13 mouse cellular contexts compared by ENCODE assay signal in the genomic region with DNA sequence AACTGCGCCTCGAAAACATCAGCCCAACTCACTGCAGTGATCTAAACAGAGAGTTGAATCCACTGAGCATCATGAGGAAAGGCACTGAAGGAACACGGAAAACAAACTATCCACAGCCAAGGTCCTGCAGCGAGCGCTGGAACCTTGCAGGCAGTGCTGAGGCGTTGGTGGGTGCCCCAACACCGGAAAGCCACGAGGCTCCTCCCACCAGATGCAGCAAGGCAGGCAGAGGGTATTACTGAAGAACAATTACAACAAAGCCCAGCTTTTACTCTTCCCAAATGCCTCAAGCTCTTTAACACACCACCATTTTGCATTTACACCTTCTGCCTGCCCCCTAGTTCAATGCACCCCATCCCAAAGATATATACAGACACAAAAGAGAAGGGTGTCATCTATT.
DNase-seq lines count a peak whose midpoint lies in the region; ATAC-seq and TF ChIP-seq lines count a peak whose summit lies in the region.
"Had no signal": no experiment of that assay in that cellular context is flagged by ENCODE, and none has a peak within 500 bp of the region (broad histone marks: within the 10 kb centered on the region; RNA-seq: fewer than 3 reads in every experiment).

No protein-coding gene starts in this region.

- no peak overlapping the region for H3K4me3 ChIP-seq in lung, postnatal 0 days (ENCODE audit: low read depth, low read length)
- no peak overlapping the region for H3K4me3 ChIP-seq in embryonic facial prominence, embryonic 11.5 days (ENCODE audit: low read depth, low read length)
- H3K4me3 ChIP-seq in stomach, embryonic 15.5 days (replicated peaks), result 0 out of 2 replicates have a peak overlapping the region, but pooled peaks have one; percentile 1
- H3K4me3 ChIP-seq: embryonic facial prominence, embryonic 12.5 days; limb, embryonic 13.5 days had no signal

- WGBS in lung, postnatal 0 days, result 34% methylated on average over 8 of the region's 8 CpGs
- WGBS in embryonic facial prominence, embryonic 11.5 days, result 16% methylated on average over 8 of the region's 8 CpGs
- WGBS in stomach, embryonic 15.5 days, result 33% methylated on average over 8 of the region's 8 CpGs

- ATAC-seq in lung, postnatal 0 days, result peak; percentile 31; the same call in 1 of the 2 replicates
- ATAC-seq in embryonic facial prominence, embryonic 11.5 days (replicated peaks; ENCODE audit: insufficient number of reproducible peaks, low FRiP score, low TSS enrichment, low read depth), result peak; percentile 24; the same call in 1 of the 2 replicates
- no peak for ATAC-seq in stomach, embryonic 15.5 days (ENCODE audit: insufficient read depth, low FRiP score, low read depth)

- no peaks in the 10 kb centered on the region for H3K27me3 ChIP-seq in lung, postnatal 0 days (replicated peaks; ENCODE audit: insufficient read depth, low read length)
- H3K27me3 ChIP-seq in embryonic facial prominence, embryonic 11.5 days (ENCODE audit: control insufficient read depth, insufficient read depth, low read length), result no peaks in the 10 kb centered on the region
- H3K27me3 ChIP-seq in stomach, embryonic 15.5 days (replicated peaks), result no peaks in the 10 kb centered on the region
- H3K27me3 ChIP-seq: embryonic facial prominence, embryonic 12.5 days had no signal

- H3K4me2 ChIP-seq in lung, postnatal 0 days (replicated peaks; ENCODE audit: low read depth, low read length), result no peak overlapping the region
- no peak overlapping the region for H3K4me2 ChIP-seq in embryonic facial prominence, embryonic 11.5 days (ENCODE audit: low read depth, low read length)
- H3K4me2 ChIP-seq in stomach, embryonic 15.5 days, result no peak overlapping the region
- H3K4me2 ChIP-seq: embryonic facial prominence, embryonic 12.5 days; limb, embryonic 13.5 days had no signal

- intact Hi-C loops in left cerebral cortex, postnatal 10 days (cut with DNase I), result loop anchor here (10.0 kb wide), 1 partner anchor 117 kb away; no protein-coding TSS in a partner anchor

- H3K9ac ChIP-seq in lung, postnatal 0 days (replicated peaks; ENCODE audit: low read depth), result no peak overlapping the region
- H3K9ac ChIP-seq in embryonic facial prominence, embryonic 11.5 days (replicated peaks; ENCODE audit: low read length), result no peak overlapping the region
- H3K9ac ChIP-seq in stomach, embryonic 15.5 days, result no peak overlapping the region
- H3K9ac ChIP-seq: embryonic facial prominence, embryonic 12.5 days had no signal

- no peak for DNase-seq in lung, postnatal 0 days (ENCODE audit: low spot score)
- no peak for DNase-seq in lung, postnatal 25 days (ENCODE audit: low spot score)
- no peak for DNase-seq in embryonic facial prominence, embryonic 11.5 days (ENCODE audit: low spot score)
- DNase-seq in liver, result peak; percentile 24
- DNase-seq in urinary bladder, postnatal 36 days (ENCODE audit: low spot score in 2 of 2), result no peak
- no peak for DNase-seq in left cerebral cortex, postnatal 10 days (ENCODE audit: extremely low spot score in 1 of 2, low spot score in 2 of 2)
- no peak for DNase-seq in cerebellum, adult 9-10 months
- DNase-seq: gastrocnemius, postnatal 10 days; kidney, adult 11 months; right cerebral cortex, postnatal 4 days had no signal

- H3K4me1 ChIP-seq in lung, postnatal 0 days (ENCODE audit: insufficient read depth, low read depth, low read length), result no peaks in the 10 kb centered on the region
- H3K4me1 ChIP-seq in embryonic facial prominence, embryonic 11.5 days (ENCODE audit: control insufficient read depth, insufficient read depth, low read length), result no peaks in the 10 kb centered on the region
- peaks cover 5% of the 10 kb centered on the region for H3K4me1 ChIP-seq in stomach, embryonic 15.5 days
- H3K4me1 ChIP-seq: limb, embryonic 13.5 days had no signal

- no peaks in the 10 kb centered on the region for H3K36me3 ChIP-seq in lung, postnatal 0 days (ENCODE audit: insufficient read depth, low read length)
- no peaks in the 10 kb centered on the region for H3K36me3 ChIP-seq in embryonic facial prominence, embryonic 11.5 days (replicated peaks; ENCODE audit: control insufficient read depth, insufficient read depth, low read depth, low read length)
- H3K36me3 ChIP-seq in stomach, embryonic 15.5 days, result no peaks in the 10 kb centered on the region
- H3K36me3 ChIP-seq: embryonic facial prominence, embryonic 12.5 days; limb, embryonic 13.5 days had no signal

- H3K9me3 ChIP-seq in lung, postnatal 0 days (ENCODE audit: low read length), result no peaks in the 10 kb centered on the region
- no peaks in the 10 kb centered on the region for H3K9me3 ChIP-seq in embryonic facial prominence, embryonic 11.5 days (replicated peaks; ENCODE audit: control insufficient read depth, low read length)
- no peaks in the 10 kb centered on the region for H3K9me3 ChIP-seq in stomach, embryonic 15.5 days
- H3K9me3 ChIP-seq: embryonic facial prominence, embryonic 12.5 days; limb, embryonic 13.5 days had no signal

- H3K27ac ChIP-seq in lung, postnatal 0 days (ENCODE audit: low read length), result no peak overlapping the region
- H3K27ac ChIP-seq in embryonic facial prominence, embryonic 11.5 days (replicated peaks; ENCODE audit: low read depth, low read length), result no peak overlapping the region
- no peak overlapping the region for H3K27ac ChIP-seq in stomach, embryonic 15.5 days
- H3K27ac ChIP-seq: embryonic facial prominence, embryonic 12.5 days; limb, embryonic 13.5 days had no signal

- TF ChIP-seq CTCF in lung, postnatal 0 days (IDR thresholded peaks at IDR 0.05), result no peak

- no peak for TF ChIP-seq EP300 in lung, postnatal 0 days (IDR thresholded peaks at IDR 0.05)
